ENCODE assay signal across 19 mouse cellular contexts in genomic region chr3:17327706-17328105, GRCm38 (mm10).
DNase-seq lines count a peak whose midpoint lies in the region; ATAC-seq and TF ChIP-seq lines count a peak whose summit lies in the region.
"Had no signal": no experiment of that assay in that cellular context is flagged by ENCODE, and none has a peak within 500 bp of the region (broad histone marks: within the 10 kb centered on the region; RNA-seq: fewer than 3 reads in every experiment).

No protein-coding gene starts in this region.

- H3K27me3 ChIP-seq in forebrain, embryonic 15.5 days, result no peaks in the 10 kb centered on the region
- no peaks in the 10 kb centered on the region; the same call in 1 of the 2 replicates for H3K27me3 ChIP-seq in hindbrain, embryonic 13.5 days
- H3K27me3 ChIP-seq in midbrain, embryonic 14.5 days (ENCODE audit: control insufficient read depth, insufficient read depth, low read length), result no peaks in the 10 kb centered on the region
- H3K27me3 ChIP-seq in thymus, adult 2 months (ENCODE audit: control insufficient read depth, insufficient read depth, low read length), result no peaks in the 10 kb centered on the region
- H3K27me3 ChIP-seq: intestine, embryonic 15.5 days; limb, embryonic 13.5 days had no signal

- peaks cover 11% of the 10 kb centered on the region for H3K4me1 ChIP-seq in forebrain, embryonic 15.5 days
- H3K4me1 ChIP-seq in hindbrain, embryonic 13.5 days (replicated peaks), result peaks cover 34% of the 10 kb centered on the region
- peaks cover 58% of the 10 kb centered on the region for H3K4me1 ChIP-seq in midbrain, embryonic 14.5 days (ENCODE audit: control insufficient read depth, insufficient read depth, low read length)
- no peaks in the 10 kb centered on the region for H3K4me1 ChIP-seq in thymus, adult 2 months (replicated peaks; ENCODE audit: control insufficient read depth, insufficient read depth, low read length)
- H3K4me1 ChIP-seq: intestine, embryonic 15.5 days; limb, embryonic 13.5 days had no signal

- H3K9me3 ChIP-seq in forebrain, embryonic 15.5 days, result no peaks in the 10 kb centered on the region
- H3K9me3 ChIP-seq in hindbrain, embryonic 13.5 days, result no peaks in the 10 kb centered on the region
- H3K9me3 ChIP-seq in midbrain, embryonic 14.5 days (ENCODE audit: control insufficient read depth, low read length), result no peaks in the 10 kb centered on the region
- H3K9me3 ChIP-seq: intestine, embryonic 15.5 days; limb, embryonic 13.5 days had no signal

- 68% methylated on average over 4 of the region's 4 CpGs for WGBS in forebrain, embryonic 15.5 days
- WGBS in hindbrain, embryonic 13.5 days, result 54% methylated on average over 4 of the region's 4 CpGs
- 22% methylated on average over 4 of the region's 4 CpGs for WGBS in midbrain, embryonic 14.5 days
- 93% methylated on average over 4 of the region's 4 CpGs for WGBS in thymus, adult 2 months

- no peak overlapping the region for H3K9ac ChIP-seq in forebrain, embryonic 15.5 days (replicated peaks)
- H3K9ac ChIP-seq in hindbrain, embryonic 13.5 days, result peak overlapping the region; percentile 63
- H3K9ac ChIP-seq in midbrain, embryonic 14.5 days (replicated peaks; ENCODE audit: low read length), result peak overlapping the region; percentile 53
- H3K9ac ChIP-seq: intestine, embryonic 15.5 days; limb, embryonic 13.5 days; liver, postnatal 0 days had no signal

- no peaks in the 10 kb centered on the region for H3K36me3 ChIP-seq in forebrain, embryonic 15.5 days
- H3K36me3 ChIP-seq in hindbrain, embryonic 13.5 days, result no peaks in the 10 kb centered on the region
- H3K36me3 ChIP-seq in midbrain, embryonic 14.5 days (ENCODE audit: control insufficient read depth, insufficient read depth, low read length), result no peaks in the 10 kb centered on the region
- no peaks in the 10 kb centered on the region for H3K36me3 ChIP-seq in thymus, adult 2 months (ENCODE audit: control insufficient read depth, insufficient read depth, low read length)
- H3K36me3 ChIP-seq: intestine, embryonic 15.5 days; limb, embryonic 13.5 days had no signal

- peak overlapping the region; percentile 45 for H3K27ac ChIP-seq in forebrain, embryonic 15.5 days (replicated peaks)
- peak overlapping the region; percentile 93 for H3K27ac ChIP-seq in hindbrain, embryonic 13.5 days
- H3K27ac ChIP-seq in midbrain, embryonic 14.5 days (replicated peaks; ENCODE audit: low read depth, low read length), result peak overlapping the region; percentile 91
- no peak overlapping the region for H3K27ac ChIP-seq in thymus, adult 2 months (ENCODE audit: control insufficient read depth, insufficient read depth, low read length)
- H3K27ac ChIP-seq: heart, adult 2 months; intestine, embryonic 15.5 days; kidney, postnatal 0 days; layer of hippocampus, adult 2 months; limb, embryonic 13.5 days; stomach, postnatal 0 days had no signal

- H3K4me2 ChIP-seq in forebrain, embryonic 15.5 days (replicated peaks), result no peak overlapping the region
- peak overlapping the region; percentile 30 for H3K4me2 ChIP-seq in hindbrain, embryonic 13.5 days
- H3K4me2 ChIP-seq in midbrain, embryonic 14.5 days (ENCODE audit: low read length), result peak overlapping the region; percentile 52
- H3K4me2 ChIP-seq: intestine, embryonic 15.5 days; limb, embryonic 13.5 days had no signal

- DNase-seq in midbrain, embryonic 14.5 days, result peak; percentile 68
- DNase-seq in retina, postnatal 1 day, result peak; percentile 91
- no peak for DNase-seq in heart, adult 11 months
- DNase-seq in cerebellum, adult 11 months, result no peak
- no peak for DNase-seq in thymus, adult 2 months
- DNase-seq: adrenal gland, adult 2 months; cerebellum, adult 9-11 months; heart, adult 2 months; liver, postnatal 0 days; right cerebral cortex, postnatal 14 days had no signal

- no peak for ATAC-seq in forebrain, embryonic 15.5 days (replicated peaks)
- peak; percentile 38 for ATAC-seq in hindbrain, embryonic 13.5 days (ENCODE audit: low FRiP score)
- peak; percentile 75 for ATAC-seq in midbrain, embryonic 14.5 days (ENCODE audit: low FRiP score, low TSS enrichment)
- ATAC-seq: CD4-positive, CD25-positive, alpha-beta regulatory T cell, adult 4 months; intestine, embryonic 15.5 days; liver, postnatal 0 days had no signal

- TF ChIP-seq POLR2A in thymus, adult 2 months (IDR thresholded peaks at IDR 0.05; ENCODE audit: control insufficient read depth, extremely low read depth, insufficient read depth, low read length, poor library complexity), result no peak

- no peak overlapping the region for H3K4me3 ChIP-seq in forebrain, embryonic 15.5 days
- no peak overlapping the region for H3K4me3 ChIP-seq in hindbrain, embryonic 13.5 days
- H3K4me3 ChIP-seq in midbrain, embryonic 14.5 days (replicated peaks; ENCODE audit: low read depth, low read length), result peak overlapping the region; percentile 19; the same call in 1 of the 2 replicates
- H3K4me3 ChIP-seq in thymus, adult 2 months (ENCODE audit: control insufficient read depth, insufficient read depth, low read length), result no peak overlapping the region
- H3K4me3 ChIP-seq: heart, adult 2 months; intestine, embryonic 15.5 days; layer of hippocampus, adult 2 months; left cerebral cortex, adult 2 months; limb, embryonic 13.5 days had no signal

- TF ChIP-seq CTCF in thymus, adult 2 months (IDR thresholded peaks at IDR 0.05; ENCODE audit: borderline replicate concordance, control insufficient read depth, extremely low read depth, insufficient read depth, low read length, poor library complexity), result no peak

Comparison
In these comparisons a context has a peak if more than half of its experiments do, and no peak if none do; other contexts are left out.
1. DNase-seq: peak in midbrain, embryonic 14.5 days (single experiment) and retina, postnatal 1 day (single experiment); none in heart, adult 11 months (single experiment), cerebellum, adult 11 months (single experiment) and thymus, adult 2 months (single experiment).